Mouse (Mus musculus): ENCODE measurements around the gene Fxyd2.

DNA sequence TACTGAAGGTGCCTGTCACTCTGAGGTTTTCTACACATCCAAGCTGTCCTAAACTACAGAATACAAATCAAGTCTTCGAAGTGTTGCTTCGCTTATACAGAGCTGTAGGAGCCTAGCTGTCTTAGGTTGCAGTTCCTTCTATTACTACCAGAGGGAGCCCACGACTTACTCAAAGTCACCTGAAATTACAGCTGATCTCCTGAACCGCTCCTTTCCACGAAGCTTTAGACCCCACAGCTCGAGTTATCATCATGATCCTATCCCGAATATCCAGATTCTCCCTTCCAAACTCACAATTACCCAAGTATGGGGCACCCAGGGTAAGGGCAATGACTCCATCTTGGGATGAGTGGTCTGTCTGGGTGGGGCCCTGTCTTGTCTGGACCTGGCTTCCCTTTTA, 12.3 kb downstream of the Fxyd2 start:
- TF ChIP-seq POLR2A (IDR thresholded peaks at IDR 0.05; ENCODE audit: insufficient read depth, low read depth, low read length) (no peak), CTCF (IDR thresholded peaks at IDR 0.05; ENCODE audit: insufficient read depth, low read depth, low read length) (no peak)
